Mouse (Mus musculus) embryonic facial prominence, embryonic 11.5 days (tissue): ENCODE measurements at regions not wholly inside any gene's neighbourhood (a gene's known extent, or its start where the extent isn't known, plus 50 kb on each side); places are given as distances from the start of the nearest gene placed in this dataset.

Experiments
- ATAC-seq: fragments of 200-750 bp; cut with Nextera tagmentation; replicated peaks from 2 replicates; pipeline ENCODE4 v1.8.0; 2017; ENCODE audit warnings: low read depth; ENCODE audit not compliant: insufficient number of reproducible peaks, low FRiP score, low TSS enrichment
- DNase-seq: peaks from one replicate; pipeline ENCODE4 v3.0.0-alpha.2; 2015; ENCODE audit warnings: low spot score
- H3K27ac ChIP-seq: fragments of 300-500 bp; sonication (generic); replicated peaks from 2 replicates; pipeline ENCODE4 v1.5.1; 2014; ENCODE audit warnings: mild to moderate bottlenecking, low read depth, low read length, control low read depth
- H3K27me3 ChIP-seq: fragments of 300-500 bp; sonication (generic); 2 replicates; pipeline ENCODE4 v1.6.1; 2014; ENCODE audit warnings: mild to moderate bottlenecking, low read length, moderate library complexity, mixed read lengths; ENCODE audit not compliant: control insufficient read depth, insufficient read depth
- H3K36me3 ChIP-seq: fragments of 300-500 bp; sonication (generic); replicated peaks from 2 replicates; pipeline ENCODE4 v1.6.1; 2014; ENCODE audit warnings: low read depth, mild to moderate bottlenecking, low read length, moderate library complexity, mixed read lengths; ENCODE audit not compliant: control insufficient read depth, insufficient read depth
- H3K4me1 ChIP-seq: fragments of 300-500 bp; sonication (generic); 2 replicates; pipeline ENCODE4 v1.6.1; 2014; ENCODE audit warnings: low read length, mixed read lengths; ENCODE audit not compliant: control insufficient read depth, insufficient read depth
- H3K4me2 ChIP-seq: fragments of 300-500 bp; sonication (generic); 2 replicates; pipeline ENCODE4 v1.6.1; 2014; ENCODE audit warnings: low read depth, mild to moderate bottlenecking, control low read depth, low read length, moderate library complexity
- H3K4me3 ChIP-seq: fragments of 300-500 bp; sonication (generic); 2 replicates; pipeline ENCODE4 v1.5.1; 2014; ENCODE audit warnings: low read depth, low read length, control low read depth
- H3K9ac ChIP-seq: fragments of 300-500 bp; sonication (generic); replicated peaks from 2 replicates; pipeline ENCODE4 v1.6.1; 2014; ENCODE audit warnings: mild to moderate bottlenecking, control low read depth, low read length
- H3K9me3 ChIP-seq: fragments of 300-500 bp; sonication (generic); replicated peaks from 2 replicates; pipeline ENCODE4 v1.6.1; 2016; ENCODE audit warnings: mild to moderate bottlenecking, low read length, inconsistent platforms, mixed read lengths; ENCODE audit not compliant: control insufficient read depth
- WGBS: fragments of 180-500 bp; shearing (Covaris S2); extraction: QIAGEN DNeasy Blood & Tissue Kit; methylation state at CpG from one replicate; pipeline ENCODE4 v1.1.7; 2014; 5-methylcytosine and 5-hydroxymethylcytosine counted together

DNA sequence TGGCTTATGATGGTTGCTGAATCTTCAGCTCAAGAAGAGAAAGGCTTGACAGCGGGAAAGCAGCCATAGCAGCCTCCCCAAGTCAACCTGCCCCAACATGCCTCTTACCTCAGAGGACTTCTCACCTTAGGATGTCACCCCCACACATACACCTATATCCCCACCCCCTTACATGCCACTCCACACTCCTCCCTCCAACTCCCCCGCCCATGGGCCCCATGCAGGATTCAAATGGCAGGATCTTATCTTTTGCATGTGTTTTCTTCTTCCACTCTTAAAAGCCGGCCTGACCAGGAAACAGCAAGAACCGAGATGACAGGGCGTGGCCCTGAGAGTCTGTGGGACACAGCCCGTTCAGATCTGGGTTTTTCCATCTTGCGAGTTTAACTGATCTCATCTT, 166.4 kb upstream of the Slc38a2 start:
- DNase-seq (no peak), ATAC-seq (no peak)
- Histone ChIP-seq H3K27me3 (no peaks in the 10 kb centered on the region), H3K4me3 (no peak overlapping the region), H3K27ac (no peak overlapping the region), H3K4me2 (no peak overlapping the region), H3K9ac (no peak overlapping the region), H3K36me3 (no peaks in the 10 kb centered on the region), H3K9me3 (no peaks in the 10 kb centered on the region), H3K4me1 (no peaks in the 10 kb centered on the region)
- 90% methylated on average over 7 of the region's 7 CpGs for WGBS

DNA sequence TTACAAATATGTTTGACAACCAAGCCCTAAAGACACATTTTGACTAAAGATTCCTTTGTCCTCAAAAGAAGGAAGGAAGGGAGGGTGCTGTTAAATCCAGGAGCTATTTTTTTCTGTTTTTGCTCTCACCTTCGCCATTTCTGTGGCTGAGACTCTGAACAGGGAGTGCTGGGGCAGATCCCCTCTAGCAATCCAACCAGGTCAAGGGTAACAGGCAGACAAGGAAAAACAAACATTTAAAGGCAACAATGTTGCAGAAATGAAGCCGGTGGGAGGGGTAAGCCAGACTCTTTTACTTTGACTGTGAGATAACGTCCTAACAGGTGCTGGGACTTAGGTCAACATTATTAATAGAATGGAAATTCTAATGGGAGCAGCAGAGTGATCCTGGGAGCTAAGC, 158.2 kb upstream of the Slc38a2 start:
- H3K4me2 ChIP-seq: no peak overlapping the region
- no peak overlapping the region for H3K27ac ChIP-seq
- 62% methylated on average over 3 of the region's 3 CpGs for WGBS
- H3K4me1 ChIP-seq: no peaks in the 10 kb centered on the region
- no peaks in the 10 kb centered on the region for H3K27me3 ChIP-seq
- H3K9ac ChIP-seq: no peak overlapping the region
- DNase-seq (no peak), ATAC-seq (no peak)
- no peaks in the 10 kb centered on the region for H3K36me3 ChIP-seq
- H3K9me3 ChIP-seq: no peaks in the 10 kb centered on the region
- no peak overlapping the region for H3K4me3 ChIP-seq

DNA sequence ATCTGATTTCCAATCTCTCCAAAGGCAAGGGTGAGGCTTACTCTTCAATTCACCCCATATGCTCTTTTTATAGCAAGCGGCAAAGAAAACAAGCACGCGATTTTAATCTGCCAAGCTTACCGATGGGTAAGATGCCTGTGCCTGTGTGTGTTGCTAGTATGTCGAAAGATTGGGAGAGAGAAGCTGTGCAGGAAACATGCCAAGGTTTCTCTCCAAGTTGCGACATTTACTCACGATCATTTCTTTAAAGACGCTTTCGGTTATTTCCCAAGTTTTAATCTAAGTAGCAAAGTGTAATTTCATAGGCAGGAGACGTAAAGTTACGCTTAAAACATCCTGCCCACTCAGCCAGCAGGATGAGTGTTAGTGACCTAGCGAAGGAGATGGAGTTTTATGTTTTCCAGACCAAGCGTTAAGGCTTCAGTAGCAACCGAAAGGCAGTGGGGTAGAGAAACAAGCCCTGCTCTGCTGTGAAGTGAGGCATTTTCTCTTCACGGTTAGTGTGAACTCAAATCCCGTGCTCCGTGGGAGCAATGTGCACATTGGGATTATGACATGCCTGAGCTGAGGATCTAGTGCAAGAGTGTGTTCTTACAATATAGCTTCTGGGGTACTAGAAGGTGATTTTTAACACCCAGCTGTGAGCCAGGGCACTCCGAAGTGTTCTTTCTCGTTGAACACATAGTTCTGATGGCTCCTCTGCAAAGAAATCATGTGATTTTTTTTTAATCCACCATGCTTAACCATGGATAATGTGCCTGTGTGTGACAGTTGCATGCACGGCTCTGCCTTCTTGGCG, 152.6 kb upstream of the Slc38a2 start:
- no peak for ATAC-seq
- Histone ChIP-seq H3K4me2 (no peak overlapping the region), H3K9me3 (no peaks in the 10 kb centered on the region), H3K4me1 (no peaks in the 10 kb centered on the region), H3K27ac (no peak overlapping the region), H3K9ac (no peak overlapping the region), H3K4me3 (no peak overlapping the region), H3K36me3 (no peaks in the 10 kb centered on the region), H3K27me3 (no peaks in the 10 kb centered on the region)
- WGBS: 89% methylated on average over 21 of the region's 21 CpGs
- no peak for DNase-seq

DNA sequence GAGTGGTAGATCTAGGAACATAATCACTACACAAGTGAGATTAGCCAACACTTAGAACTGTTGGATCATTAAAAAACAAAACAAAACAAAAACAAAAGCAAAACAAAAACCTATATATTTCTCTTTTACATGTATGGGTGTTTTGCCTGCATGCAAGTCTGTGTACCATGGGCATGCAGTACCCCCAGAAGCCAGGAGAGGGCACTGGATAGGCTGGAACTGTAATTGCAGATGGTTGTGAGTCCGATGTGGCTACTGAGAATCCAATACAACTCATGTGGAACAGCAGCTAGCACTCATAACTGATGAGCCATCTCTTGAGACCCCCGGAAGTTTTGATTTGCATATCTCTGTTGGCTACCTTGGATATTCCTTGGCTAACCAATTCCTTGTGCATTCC, 148.6 kb upstream of the Slc38a2 start:
- H3K27ac ChIP-seq: no peak overlapping the region
- no peak overlapping the region for H3K4me3 ChIP-seq
- H3K9ac ChIP-seq: no peak overlapping the region
- H3K4me2 ChIP-seq: no peak overlapping the region
- peak; percentile 42 for DNase-seq
- no peaks in the 10 kb centered on the region for H3K9me3 ChIP-seq
- ATAC-seq: no peak
- no peaks in the 10 kb centered on the region for H3K4me1 ChIP-seq
- 92% methylated on average over 2 of the region's 2 CpGs for WGBS
- H3K27me3 ChIP-seq: no peaks in the 10 kb centered on the region
- H3K36me3 ChIP-seq: no peaks in the 10 kb centered on the region

DNA sequence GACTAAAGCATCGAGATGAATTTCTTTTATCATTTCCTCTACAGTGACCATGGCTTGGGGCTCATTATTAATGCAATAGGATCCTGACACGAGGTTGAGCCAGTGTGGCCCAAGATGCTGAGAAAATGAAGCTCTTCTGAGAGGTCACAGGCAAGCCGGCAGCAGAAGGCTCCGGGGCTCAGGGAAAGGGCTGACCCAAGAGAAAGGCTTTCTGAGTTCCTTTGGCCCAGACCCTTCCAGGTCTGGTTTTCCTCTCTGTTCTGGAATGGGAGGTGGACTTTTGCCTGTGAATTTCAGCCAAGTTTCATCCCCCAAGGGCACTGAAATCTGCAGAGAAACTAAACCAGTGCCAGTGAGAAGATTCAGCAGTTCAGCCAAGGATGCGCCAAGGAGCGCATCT, 145.7 kb upstream of the Slc38a2 start:
- DNase-seq (no peak), ATAC-seq (no peak)
- H3K4me1 ChIP-seq: no peaks in the 10 kb centered on the region
- 80% methylated on average over 6 of the region's 6 CpGs for WGBS
- H3K36me3 ChIP-seq: no peaks in the 10 kb centered on the region
- H3K27ac ChIP-seq: no peak overlapping the region
- no peak overlapping the region for H3K4me3 ChIP-seq
- H3K9ac ChIP-seq: no peak overlapping the region
- no peaks in the 10 kb centered on the region for H3K27me3 ChIP-seq
- no peaks in the 10 kb centered on the region for H3K9me3 ChIP-seq
- H3K4me2 ChIP-seq: no peak overlapping the region

DNA sequence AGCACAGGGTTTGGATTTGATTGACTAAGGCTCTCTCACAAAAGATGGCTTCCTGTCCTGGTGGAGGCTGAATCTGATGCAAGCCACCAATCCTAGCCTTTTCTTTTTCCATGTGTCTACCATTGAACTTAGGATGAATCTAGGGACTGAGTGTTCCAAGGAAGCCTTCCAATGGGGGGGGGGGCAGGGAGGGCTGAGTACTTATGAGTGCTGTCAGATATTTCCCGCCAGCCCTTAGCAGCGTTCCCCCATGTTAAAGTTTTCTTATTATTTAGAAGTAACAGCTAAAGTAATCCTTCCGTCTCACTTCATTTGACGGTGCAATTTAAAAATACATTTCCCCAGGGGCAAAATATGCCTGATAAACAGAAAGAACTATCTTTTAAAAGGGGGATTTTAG, 144.8 kb upstream of the Slc38a2 start:
- no peak overlapping the region for H3K4me2 ChIP-seq
- H3K27me3 ChIP-seq: no peaks in the 10 kb centered on the region
- H3K4me1 ChIP-seq: no peaks in the 10 kb centered on the region
- no peak overlapping the region for H3K4me3 ChIP-seq
- ATAC-seq: no peak
- H3K27ac ChIP-seq: no peak overlapping the region
- no peaks in the 10 kb centered on the region for H3K36me3 ChIP-seq
- no peak for DNase-seq
- H3K9ac ChIP-seq: no peak overlapping the region
- WGBS: 87% methylated on average over 4 of the region's 4 CpGs
- H3K9me3 ChIP-seq: no peaks in the 10 kb centered on the region

DNA sequence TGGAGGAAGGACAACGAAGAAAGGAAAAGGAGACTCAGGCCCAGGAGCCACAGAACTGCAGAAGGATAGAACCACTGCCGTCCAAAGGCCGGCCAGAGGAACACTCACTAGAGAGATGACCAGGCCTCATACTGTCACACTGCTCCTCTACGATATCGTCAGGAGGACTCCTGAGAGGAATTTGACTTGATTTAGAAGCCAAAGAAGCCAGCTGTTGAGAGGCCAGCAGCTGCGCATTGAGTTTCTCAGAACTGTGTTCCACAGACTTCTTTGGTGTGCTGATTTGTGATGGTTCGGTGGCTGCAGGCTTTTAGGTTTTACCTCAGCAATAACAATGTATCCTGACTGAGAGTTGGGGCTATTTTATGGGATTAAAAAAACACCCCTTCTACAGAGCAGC, 144.1 kb upstream of the Slc38a2 start:
- ATAC-seq (no peak), DNase-seq (no peak)
- Histone ChIP-seq H3K4me1 (no peaks in the 10 kb centered on the region), H3K27me3 (no peaks in the 10 kb centered on the region), H3K9me3 (no peaks in the 10 kb centered on the region), H3K36me3 (no peaks in the 10 kb centered on the region), H3K27ac (no peak overlapping the region), H3K4me3 (no peak overlapping the region), H3K4me2 (no peak overlapping the region), H3K9ac (no peak overlapping the region)
- WGBS: 91% methylated on average over 7 of the region's 7 CpGs

DNA sequence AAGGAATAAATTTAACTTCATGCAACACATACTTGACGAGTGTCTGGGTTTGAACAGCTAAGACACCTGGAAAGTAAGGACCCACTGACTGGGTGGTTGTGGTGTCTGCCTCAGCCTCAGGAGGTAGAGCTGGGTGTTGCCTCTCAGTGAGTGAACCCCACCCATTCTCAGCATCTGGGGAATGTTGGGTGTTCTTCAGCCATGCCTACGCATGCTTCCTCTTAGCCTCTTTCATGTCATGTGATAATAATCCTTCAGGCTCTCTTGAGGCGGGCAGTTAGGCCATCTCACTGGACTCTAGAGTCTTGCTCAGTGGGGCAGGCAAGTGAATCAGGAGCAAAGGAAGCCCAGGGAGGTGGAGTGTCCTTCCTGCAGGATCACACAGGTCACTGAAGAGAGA, 143.4 kb upstream of the Slc38a2 start:
- Histone ChIP-seq H3K27ac (no peak overlapping the region), H3K4me2 (no peak overlapping the region), H3K27me3 (no peaks in the 10 kb centered on the region), H3K9ac (no peak overlapping the region), H3K4me3 (no peak overlapping the region), H3K9me3 (no peaks in the 10 kb centered on the region), H3K36me3 (no peaks in the 10 kb centered on the region), H3K4me1 (no peaks in the 10 kb centered on the region)
- WGBS: 87% methylated on average over 3 of the region's 3 CpGs
- ATAC-seq: no peak
- DNase-seq: no peak
